Mouse (Mus musculus) activated CD4-positive, CD25-positive, alpha-beta regulatory T cell, adult 4 months (primary cell): ENCODE measurements around the gene Bcl2l12. TPM values are rescaled to one million over a fixed set of nuclear protein-coding genes. Genes with fewer than 3 reads are reported as not detected.
"Not testable (repeated sequence)": the region's sequence is repeated elsewhere in the genome, so short reads cannot be mapped to it uniquely, and the experiment has no call there.

Experiments
- ATAC-seq: one replicate; pipeline ENCODE4 v1.8.0; 2017
- polyA plus RNA-seq, 2 experiments: library from polyadenylated mRNA; unstranded; fragments of 100-300 nt; shearing (Covaris generic); gene quantifications; one replicate each; pipeline ENCODE4 v1.2.1; 2017

The Bcl2l12 gene
- polyA plus RNA-seq = 10 to 100 TPM; 18.4 to 31.8 TPM

DNA sequence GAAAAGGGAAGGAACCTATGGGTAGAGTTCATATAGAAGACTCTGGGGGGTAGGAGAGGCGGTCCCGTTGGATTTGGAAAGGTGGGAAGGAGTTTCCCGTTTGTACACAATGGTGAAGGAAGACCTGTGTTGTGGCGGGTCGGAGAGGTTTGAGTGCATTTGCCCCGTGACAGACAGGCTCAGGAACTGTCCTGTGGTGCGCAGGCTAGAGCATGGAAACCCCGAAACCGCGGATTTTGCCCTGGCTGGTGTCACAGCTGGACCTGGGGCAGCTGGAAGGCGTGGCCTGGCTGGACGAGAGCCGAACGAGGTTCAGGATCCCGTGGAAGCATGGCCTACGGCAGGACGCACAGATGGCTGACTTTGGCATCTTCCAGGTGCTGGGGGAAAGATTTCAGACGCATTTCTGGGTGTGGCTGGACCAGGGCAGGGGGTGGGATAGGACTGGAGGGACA, at the start of gene Bcl2l12:
TSS of gene Bcl2l12 (minus strand) at position 212 of the 455 bp plus-strand sequence.
- no peak for ATAC-seq

DNA sequence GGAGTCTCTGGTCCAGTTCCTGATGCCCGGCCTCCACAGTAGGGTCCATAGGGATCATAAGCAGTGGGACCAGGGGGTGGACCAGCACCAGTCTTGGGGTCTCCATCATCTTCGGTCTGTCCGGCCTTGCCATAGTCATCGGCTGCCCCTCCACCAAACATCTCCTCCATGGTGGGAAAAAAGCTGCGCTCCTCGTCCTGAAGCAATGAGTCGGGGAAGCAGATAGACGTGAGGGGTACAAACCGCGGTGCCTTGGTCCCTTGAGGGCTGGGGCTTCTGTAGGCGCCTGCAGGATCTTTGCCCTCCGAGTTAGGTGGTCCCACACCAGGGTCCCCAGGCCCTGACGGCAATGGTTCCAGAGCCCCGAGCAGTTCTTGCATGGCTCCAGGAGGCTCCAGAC, 49.0 kb upstream of the Bcl2l12 start:
- ATAC-seq = no peak

DNA sequence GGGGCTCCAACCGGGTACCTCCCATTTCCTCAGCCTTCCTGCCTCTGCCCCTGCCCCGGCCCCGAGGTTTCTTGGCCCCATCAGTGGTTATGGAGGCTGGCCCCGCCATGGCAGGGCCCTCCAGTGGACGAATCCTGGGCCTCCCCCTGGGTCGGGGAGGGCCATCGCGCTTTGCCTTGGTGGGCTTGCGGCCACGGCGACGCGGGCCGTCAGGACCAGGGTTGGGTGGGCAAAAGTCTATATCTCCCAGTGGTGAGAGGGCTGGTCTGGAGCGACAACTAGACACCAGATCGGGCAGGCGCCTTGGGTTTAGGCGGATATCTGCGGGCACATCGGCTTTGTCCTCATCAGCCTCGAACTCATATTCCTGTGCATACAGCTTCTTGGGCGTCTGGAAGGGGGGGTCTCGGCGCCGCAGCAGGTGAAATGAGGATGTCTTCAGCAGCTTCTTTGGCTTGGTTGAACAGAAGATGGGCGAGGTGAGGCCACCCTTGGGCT, 48.4 kb upstream of the Bcl2l12 start:
- ATAC-seq = no peak

DNA sequence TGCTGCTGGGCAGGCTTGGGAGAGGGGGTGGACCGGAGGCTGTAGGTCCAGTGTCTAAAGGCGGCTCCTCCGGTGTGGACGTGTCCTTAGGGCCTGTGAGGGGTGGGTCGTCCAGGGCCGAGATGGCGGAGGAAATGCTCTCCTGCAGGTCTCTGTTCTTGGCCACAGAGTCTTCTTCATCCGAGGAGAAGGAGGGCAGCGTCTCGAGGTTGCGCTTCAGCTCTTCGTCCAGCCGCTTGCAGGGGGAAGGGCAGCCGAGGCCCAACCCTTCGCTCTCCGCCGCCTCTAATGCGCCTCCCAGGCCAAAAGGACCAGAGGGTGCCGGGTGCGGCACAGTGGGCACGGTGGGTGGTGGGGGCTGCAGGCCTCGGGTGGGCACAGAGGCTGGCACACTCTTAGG, 47.2 kb upstream of the Bcl2l12 start:
- no peak for ATAC-seq

DNA sequence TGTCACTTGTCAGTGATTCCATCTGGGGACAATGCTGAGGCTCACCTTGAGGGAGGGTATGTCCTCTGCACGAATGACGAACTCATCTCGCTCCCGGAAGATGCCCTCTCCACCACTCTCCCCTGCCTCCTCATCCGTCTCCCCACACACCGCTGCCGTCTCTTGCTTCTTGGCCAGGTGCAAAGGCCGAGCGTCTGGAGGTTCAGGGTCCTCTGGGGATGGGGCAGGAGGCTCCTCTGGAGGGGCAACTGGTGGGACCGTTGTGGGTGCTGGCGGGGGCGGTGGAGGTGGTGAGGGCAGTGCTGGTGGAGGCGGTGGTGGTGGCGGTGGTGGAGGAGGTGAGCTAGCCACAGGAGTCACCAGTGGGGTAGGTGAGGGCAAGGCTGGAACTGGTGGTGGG, 44.8 kb upstream of the Bcl2l12 start:
- no peak for ATAC-seq

DNA sequence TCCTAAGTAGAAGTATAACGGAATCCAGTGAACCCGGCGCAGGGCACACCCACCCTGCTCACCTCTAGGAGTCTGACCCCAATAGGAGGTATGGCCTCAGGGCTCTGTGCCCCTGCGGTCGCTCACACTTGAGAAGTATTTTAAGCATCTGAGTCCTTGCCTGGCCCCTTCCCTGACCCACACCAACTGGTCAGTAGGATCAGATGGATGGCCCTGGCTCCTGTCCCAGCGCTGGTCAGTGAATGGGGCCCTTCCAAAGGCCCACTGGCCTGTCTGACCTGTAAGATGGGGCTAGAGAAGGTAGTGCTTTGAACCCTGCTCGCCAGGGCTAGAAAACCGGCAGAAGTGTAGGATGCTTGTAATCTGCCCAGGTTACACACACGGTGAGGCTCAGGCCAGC, 42.3 kb upstream of the Bcl2l12 start:
- ATAC-seq = no peak

DNA sequence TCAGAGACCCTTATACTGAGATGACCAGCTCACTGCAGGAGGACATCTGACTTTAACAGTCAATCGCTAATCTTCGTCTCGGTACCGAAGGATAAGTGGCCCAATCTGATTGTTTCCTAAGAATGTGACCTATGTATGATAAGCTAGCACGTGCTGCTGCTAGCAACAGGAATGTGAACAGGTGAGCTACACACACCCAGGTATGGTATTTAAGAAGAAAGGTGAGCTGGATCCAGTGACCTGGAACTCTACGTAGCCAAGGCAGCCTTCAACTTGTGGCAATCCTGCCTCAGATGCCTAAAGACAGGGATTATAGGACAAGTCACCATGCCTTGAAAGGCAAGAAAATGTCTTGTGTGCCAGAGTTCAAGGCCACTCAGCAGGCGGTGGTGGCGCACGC, 39.9 kb upstream of the Bcl2l12 start:
- ATAC-seq = no peak

DNA sequence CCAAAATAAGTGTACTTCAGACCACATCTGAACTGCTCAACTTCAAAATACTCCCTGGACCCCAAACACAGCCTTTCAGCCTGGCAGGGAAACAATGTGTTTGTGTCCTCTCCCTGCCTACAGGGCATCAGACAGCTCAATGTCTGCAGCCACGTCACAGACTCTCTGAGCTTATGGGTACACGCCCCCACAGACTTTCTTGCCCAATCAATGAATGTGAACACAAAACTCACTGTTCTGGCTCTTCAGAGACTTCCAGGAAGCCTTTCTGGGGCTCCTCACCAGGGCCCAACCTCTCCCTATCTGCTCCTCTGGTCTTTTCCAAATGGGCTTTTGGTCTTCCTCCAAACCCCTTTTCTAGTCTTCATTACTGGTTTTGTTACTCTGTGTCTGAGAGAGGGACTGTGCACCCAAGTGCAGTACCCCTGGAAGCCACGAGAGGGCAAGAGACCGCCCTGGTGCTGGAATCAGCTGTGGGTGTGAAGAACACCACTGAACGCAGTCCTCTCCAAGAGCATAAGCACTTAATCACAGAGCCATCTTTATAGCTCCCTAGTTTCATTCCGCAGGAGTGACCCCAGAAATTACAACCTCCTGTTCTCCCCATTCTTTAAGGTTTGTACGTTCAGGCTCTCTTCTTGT, 39.3 kb upstream of the Bcl2l12 start:
- peak; percentile 65 for ATAC-seq

DNA sequence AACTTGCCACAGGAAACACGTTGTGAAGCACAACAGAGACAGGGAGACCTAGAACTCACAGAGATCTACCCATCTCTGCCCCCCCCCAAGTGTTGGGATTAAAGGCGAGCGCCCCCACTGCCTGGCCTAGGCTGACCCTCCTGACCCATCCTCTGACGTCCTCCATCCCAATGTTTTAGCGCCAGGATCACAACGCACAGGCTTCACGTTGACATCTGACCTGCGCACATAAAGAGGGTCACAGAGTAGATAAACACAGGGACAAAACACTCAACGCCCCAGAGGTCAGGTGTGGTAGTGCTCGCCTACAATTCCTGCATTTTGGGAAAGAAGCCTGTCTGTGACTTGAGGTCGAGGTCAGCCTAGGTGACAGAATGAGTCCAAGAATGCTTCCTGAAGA, 38.2 kb upstream of the Bcl2l12 start:
- no peak for ATAC-seq

DNA sequence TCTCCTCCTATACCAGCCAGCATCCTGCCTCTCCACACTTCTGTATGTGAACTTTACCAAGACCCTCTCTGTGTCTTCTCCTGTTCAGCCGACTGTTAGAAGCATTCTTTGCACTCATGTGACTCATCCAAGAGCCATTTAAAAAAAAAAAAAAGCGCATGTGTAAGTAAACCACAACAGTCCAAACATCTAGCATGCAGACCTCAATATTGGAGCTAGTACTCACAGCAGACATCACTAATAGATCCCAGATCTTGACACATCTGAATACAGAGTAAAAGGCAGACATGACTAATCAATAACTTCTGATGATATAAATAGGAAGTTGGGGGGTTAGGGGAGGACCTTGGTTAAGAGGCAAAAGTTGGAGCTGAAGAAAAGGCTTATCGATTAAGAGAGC, 37.1 kb upstream of the Bcl2l12 start:
- no peak for ATAC-seq

DNA sequence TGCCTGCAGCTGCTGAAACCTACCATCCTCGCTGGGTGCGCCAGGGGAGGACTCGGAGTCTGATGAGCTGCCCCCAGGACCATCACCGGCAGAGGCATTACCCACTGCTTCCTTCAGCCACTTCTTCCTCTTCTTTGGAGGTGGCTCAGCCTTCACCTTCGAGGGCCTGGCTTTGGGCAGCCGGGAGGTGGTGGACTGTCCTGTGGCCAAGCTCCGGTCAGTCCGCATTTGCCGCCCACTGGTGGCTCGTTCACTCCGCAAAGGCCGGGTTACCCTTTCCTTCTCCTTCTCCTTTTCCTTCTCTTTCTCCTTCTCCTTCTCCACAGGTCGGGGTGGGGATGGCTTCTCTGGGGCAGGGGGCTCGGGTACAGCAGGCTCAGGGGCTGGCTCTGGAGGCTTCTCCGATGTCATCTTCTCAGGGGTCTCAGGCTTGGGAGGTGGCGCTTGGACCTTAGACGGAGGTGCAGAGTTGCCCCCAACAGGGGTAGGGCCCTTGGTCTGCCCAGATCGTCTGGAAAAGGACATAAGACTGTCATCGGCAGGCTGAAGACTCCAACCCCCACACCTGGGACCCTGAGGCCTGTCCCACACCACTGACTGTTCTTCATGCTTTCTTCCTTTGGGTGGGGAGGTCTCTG, 35.3 kb upstream of the Bcl2l12 start:
- ATAC-seq = no peak

DNA sequence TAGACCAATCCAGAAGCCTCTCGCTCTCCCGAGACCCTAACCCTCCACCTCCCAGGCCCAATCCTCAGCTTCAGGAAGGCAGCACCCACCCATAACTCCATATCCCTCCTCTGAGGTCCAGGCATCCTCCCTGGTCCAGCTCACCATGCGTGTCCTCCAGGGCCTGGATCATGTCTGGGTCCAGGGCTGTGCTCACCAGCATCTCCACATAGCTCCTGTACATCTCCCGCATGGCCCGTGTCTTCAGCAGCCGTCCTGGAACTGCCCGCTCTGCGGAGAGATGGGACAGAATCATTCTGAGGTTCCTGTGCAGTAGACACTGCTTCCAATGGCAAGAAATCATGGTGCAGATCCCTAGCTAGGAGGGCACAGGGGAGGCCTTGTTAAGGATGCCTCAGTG, 32.3 kb upstream of the Bcl2l12 start:
- ATAC-seq = no peak

DNA sequence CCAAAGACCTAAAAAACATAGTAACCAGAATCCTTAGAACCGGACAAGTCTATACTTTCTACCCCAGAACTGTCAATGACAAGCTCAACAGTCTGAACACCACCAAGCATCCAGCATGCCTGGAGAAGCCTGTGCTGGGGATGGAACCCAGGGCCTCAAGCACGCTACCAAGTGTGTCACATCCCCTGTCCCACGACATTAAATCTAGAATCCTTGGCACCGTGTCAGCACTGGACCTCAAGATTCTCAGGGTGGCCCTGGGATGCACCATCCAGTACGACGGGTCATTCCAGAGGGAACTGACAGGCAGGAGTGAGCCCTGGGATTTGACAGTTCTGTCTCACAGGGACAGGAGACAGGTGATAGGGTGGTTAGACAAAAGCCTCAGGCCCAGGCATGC, 31.5 kb upstream of the Bcl2l12 start:
- no peak for ATAC-seq

DNA sequence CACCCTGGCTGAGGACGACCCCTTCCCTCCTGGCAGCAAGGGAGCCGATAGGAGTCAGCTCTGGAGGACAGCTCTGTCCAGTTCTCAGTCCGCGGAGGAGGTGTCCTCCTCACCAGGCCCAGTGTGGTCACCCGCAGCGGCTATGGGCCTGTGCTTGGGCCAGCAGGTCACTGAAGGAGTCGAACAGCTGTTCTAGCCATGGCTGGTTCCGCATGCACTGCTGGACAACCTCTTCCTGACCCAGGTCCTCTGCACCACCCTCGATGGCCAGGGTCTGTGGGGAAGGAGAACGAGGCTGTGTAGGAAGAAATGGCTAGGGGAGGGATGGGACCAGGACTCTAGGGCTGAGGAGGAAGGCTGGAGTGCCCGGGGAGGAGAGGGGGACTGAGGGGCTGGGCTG, 29.8 kb upstream of the Bcl2l12 start:
- ATAC-seq = no peak

DNA sequence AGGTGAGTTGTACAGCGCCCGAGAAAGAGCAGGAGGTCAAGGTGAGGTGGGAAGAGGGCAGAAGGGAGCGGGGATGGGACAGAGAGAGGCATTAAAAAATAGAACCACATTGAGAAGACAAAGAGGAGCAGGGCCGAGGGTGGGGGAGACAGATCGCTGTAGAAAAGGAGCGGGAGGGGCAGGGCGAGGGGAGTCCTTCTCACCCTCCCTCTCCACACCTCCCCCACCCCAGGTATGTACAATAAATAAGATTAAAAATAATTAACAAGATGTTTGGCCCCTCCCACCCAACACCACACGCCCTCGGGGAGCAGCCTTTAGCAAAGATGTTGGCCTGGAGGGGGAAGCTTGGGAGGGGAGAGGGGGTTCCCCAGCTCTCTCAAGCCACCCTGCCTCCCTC, 29.2 kb upstream of the Bcl2l12 start:
- ATAC-seq = no peak

DNA sequence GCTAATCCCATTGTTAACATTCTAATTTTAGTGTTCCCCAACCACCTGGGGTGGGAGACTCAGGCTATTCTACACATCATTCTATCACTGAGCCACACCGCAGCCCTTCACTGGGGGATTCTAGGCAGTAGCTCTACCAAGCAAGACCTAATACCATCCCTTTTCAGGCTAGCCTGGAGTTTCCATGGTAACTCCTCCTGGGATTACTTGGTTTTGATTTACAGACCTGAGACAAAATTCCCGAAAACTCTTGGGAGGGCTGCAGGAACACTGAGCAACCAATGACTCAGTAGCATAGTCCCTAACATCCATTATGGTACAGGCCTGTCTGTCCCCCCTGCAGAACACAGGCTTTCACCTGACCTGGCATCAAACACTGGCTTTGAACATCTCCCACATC, 27.7 kb upstream of the Bcl2l12 start:
- ATAC-seq = no peak

DNA sequence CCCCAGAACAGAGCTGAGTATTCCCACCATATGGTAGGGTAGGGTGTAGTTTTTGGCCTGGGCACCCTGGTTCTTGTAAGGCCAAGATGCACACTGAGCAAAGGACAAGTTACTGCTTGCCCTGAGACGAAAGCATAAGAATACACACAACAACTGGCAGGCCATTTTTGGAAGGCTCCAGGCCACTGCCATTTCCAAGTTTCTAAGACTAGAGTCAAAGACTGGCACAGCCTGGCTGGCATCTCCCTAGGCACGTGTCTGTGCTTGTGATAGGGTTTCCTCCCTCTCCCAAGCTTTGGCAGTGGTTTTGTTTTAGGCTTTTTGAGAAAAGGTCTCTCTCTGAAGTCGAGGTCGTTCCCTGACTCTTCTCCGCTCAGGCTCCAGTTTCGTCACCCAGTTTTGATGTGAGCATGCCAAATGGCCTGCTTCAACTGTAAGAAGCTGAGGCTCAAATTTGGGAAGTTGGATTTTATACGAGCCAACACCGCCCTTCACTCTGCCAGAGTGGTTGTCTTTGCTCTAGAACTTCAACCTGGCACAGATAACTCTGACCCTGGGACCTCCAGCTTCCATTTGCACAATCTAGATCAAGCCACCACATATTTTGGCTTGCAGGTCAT, 27.2 kb upstream of the Bcl2l12 start:
- ATAC-seq = no peak

DNA sequence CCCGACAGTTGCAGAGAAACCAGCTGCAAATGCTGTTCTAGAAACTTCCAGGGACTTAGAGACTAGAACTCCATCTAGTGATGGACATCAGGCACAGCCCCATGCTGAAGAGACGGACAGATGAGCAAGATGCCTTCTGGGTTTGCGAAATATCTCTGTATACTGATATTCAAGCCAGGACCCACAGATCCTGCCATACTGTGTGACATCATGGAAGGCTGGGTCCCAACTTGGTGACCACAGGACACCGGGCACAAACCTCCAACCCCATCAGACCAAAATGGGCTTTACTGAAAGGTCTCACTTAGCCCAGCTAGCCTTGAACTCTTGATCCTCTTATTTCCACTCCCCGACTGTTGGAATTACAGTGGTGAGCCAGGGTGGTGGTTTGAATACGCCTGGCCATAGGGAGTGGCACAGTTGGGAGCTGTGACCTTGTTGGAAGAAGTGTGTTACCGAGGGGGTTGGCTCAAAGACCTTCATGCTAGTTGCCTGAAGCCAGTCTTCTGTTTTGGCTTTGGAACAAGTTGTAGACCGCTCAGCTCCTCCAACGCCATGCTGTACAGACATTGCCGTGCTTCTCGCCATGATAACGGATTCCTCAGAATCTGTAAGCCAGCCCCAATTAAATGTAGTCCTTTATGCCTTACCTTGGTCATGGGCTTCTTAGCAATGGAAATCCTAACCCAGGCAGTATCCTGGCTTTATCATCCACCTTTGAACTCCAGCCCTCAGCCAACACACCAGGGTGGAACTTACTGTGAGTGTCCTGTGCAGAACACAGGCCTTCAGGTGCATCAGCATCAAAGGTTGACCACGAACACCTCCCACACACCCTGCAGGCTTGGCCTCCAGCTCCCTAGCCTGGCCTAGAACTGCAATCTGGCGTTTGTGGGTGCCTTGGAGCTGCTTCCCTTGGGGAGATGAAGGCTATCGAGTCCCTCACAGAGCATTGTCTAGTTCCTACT, 26.1 kb upstream of the Bcl2l12 start:
- ATAC-seq = no peak

DNA sequence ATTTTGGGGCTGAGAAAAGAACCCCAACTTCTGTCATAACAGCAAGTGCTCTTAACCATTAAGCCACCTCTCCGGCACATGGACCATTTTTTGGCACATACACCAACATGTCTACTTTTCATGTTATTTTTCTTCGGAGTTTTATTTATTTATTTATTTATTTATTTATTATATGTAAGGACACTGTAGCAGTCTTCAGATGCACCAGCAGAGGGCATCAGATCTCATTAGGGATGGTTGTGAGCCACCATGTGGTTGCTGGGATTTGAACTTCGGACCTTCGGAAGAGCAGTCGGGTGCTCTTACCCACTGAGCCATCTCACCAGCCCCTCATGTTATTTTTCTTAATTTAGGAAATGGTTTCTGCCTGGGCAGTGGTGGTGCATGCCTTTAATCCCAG, 25.2 kb upstream of the Bcl2l12 start:
- not testable (repeated sequence) for ATAC-seq

DNA sequence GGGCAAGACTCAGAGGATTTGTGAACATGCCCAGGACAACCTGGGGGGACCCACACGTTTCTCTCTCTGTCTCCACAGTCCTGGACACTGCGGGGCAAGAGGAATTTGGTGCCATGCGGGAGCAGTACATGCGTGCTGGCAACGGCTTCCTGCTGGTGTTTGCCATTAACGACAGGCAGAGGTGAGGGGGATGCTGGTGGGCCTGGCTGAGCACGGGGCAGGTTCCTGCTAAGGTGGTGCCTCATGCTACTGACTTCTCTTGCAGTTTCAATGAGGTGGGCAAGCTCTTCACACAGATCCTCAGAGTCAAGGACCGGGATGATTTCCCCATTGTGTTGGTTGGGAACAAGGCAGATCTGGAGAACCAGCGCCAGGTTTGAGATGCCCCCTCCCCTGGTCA, 21.7 kb upstream of the Bcl2l12 start:
- no peak for ATAC-seq

DNA sequence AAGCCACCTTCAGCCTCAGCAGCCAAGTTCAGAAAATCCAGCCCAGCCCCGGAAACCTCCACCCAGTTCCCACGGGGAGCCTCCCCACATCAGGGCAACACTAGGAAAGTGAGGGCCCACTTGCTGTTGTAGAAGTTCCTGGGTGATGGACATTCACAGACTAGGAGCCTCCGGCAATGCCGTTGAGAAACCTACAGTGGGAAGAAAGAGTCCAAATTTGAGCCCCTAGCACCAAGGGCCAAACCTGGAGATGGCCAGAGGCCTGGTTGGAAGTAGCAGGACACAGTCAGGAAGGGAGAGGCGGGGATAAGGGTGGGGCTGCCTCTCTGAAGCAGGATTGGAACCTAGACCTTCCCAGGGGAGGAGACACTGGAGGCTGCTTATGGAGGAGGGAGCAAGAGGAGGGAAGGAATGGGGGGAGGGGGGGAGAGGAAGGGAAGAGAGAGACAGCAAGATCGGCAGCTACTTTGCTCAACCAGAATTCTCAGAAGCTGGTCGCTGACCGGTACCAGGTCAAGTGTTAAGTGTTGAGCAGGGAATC, 20.6 kb upstream of the Bcl2l12 start:
- no peak for ATAC-seq

DNA sequence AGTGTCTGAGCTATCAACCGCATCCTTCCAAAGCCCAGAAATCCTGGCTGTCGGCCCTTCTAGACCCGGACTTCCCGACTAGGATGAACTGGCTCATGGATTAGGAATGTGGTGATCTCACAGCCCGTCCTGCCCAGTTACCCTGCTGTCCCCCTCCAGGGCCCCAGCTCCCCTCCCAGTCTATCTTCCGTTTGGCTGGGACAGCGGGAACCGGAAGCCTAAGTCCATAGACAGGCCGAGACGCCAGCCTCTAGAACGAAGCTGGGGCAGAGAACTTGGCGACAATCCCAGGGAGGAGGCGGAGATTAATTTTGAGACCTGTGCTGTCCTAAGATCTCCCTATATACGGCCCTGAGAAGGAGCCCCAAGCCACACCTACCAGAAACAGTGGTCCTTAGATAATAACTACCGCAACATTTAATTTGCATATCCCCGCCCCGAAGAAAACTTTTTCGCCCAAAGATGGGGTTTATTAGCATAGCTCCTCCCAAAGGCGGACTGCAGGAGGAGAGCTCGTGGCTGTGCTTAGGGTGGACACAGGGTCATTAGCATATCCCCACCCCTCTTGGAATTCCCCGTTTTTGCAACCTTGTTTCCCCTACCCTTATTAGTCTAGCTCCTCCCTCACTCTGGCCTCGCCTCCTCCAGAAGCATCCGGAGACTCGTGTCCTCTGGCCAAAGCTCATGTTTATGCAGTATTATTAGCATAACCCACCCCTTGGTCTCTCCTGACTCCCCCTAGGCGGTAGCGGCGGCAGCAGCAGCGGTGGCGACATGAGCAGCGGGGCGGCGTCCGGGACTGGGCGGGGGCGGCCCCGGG, 18.9 kb upstream of the Bcl2l12 start, which contains the start of gene Rras:
TSS of gene Rras (plus strand) at position 720 of the 820 bp plus-strand sequence.
- ATAC-seq = peak; percentile 87
